Mouse (Mus musculus): ENCODE results near the gene Kyat3. TPM values are rescaled to one million over a fixed set of nuclear protein-coding genes. Genes with fewer than 3 reads are reported as not detected.

The Kyat3 gene
- polyA plus RNA-seq, 1 experiment, result 7.2 TPM

- no peak for DNase-seq (ENCODE audit: low read depth)
These were observed 46.8 kb downstream of the Kyat3 start for GRCm38 (mm10) chr3:142747673-142748072.

- no peak for DNase-seq (ENCODE audit: low read depth)
These were observed 48.3 kb downstream of the Kyat3 start for GRCm38 (mm10) chr3:142749131-142749530.

GRCm38 (mm10) chr3:142755132-142755867 is 54.4 kb downstream of the Kyat3 start:
- DNase-seq (ENCODE audit: low read depth), result no peak

GRCm38 (mm10) chr3:142757841-142758240 is 57.0 kb downstream of the Kyat3 start:
- no peak for DNase-seq (ENCODE audit: low read depth)

- no peak for DNase-seq (ENCODE audit: low read depth)
These were observed 57.7 kb downstream of the Kyat3 start for GRCm38 (mm10) chr3:142758593-142758992.

- DNase-seq (ENCODE audit: low read depth), result no peak
These were observed 59.5 kb downstream of the Kyat3 start for GRCm38 (mm10) chr3:142760356-142760755.

GRCm38 (mm10) chr3:142764995-142765777 is 64.3 kb downstream of the Kyat3 start, which contains the start of gene Gtf2b:
Gene Gtf2b (plus strand): TSS chr3:142765045.
- no peak for DNase-seq (ENCODE audit: low read depth)

GRCm38 (mm10) chr3:142765778-142766165 is 64.9 kb downstream of the Kyat3 start:
- DNase-seq (ENCODE audit: low read depth), result no peak

- no peak for DNase-seq (ENCODE audit: low read depth)
These were observed 67.6 kb downstream of the Kyat3 start for GRCm38 (mm10) chr3:142768498-142768897.

- DNase-seq (ENCODE audit: low read depth), result no peak
These were observed 69.7 kb downstream of the Kyat3 start for GRCm38 (mm10) chr3:142770518-142770917.

- DNase-seq (ENCODE audit: low read depth), result no peak
These were observed 72.8 kb downstream of the Kyat3 start for GRCm38 (mm10) chr3:142773538-142774191.

- no peak for DNase-seq (ENCODE audit: low read depth)
These were observed 76.4 kb downstream of the Kyat3 start for GRCm38 (mm10) chr3:142777227-142777626.

GRCm38 (mm10) chr3:142786423-142787072 is 85.7 kb downstream of the Kyat3 start:
- DNase-seq (ENCODE audit: low read depth), result no peak

GRCm38 (mm10) chr3:142795587-142795986 is 94.7 kb downstream of the Kyat3 start:
- DNase-seq (ENCODE audit: low read depth), result no peak

Other genes with a start within 250 kb of the Kyat3 start
- 1.9 and 2.8 TPM in 2 replicates for gene Gbp5, start 207.1 kb upstream of the Kyat3 start, polyA plus RNA-seq (2012; rRNA removed)
- 3.0 and 4.0 TPM in 2 replicates for gene Gbp7, start 170.7 kb upstream of the Kyat3 start, polyA plus RNA-seq (2012; rRNA removed)
- gene Gbp3, start 141.0 kb upstream of the Kyat3 start, polyA plus RNA-seq (2012; rRNA removed), result 16.8 and 22.7 TPM in 2 replicates
- gene Gbp2b, start 106.2 kb upstream of the Kyat3 start, polyA plus RNA-seq (2012; rRNA removed), result 0.11 and 0.15 TPM in 2 replicates
- gene Gbp2, start 80.4 kb upstream of the Kyat3 start, polyA plus RNA-seq (2012; rRNA removed), result 12.4 and 21.7 TPM in 2 replicates
- gene Gtf2b, start 64.0 kb downstream of the Kyat3 start, polyA plus RNA-seq (2012; rRNA removed), result 24.4 and 26.2 TPM in 2 replicates
- gene Pkn2, start 181.0 kb downstream of the Kyat3 start, polyA plus RNA-seq (2012; rRNA removed), result 16.7 and 20.2 TPM in 2 replicates